Mouse (Mus musculus): ENCODE results near the gene Ovol3.
A peak's percentile ranks its signal among the peaks of the same experiment; 100 is the strongest.
"Not testable (repeated sequence)": the region's sequence is repeated elsewhere in the genome, so short reads cannot be mapped to it uniquely, and the experiment has no call there.

The Ovol3 gene

DNA sequence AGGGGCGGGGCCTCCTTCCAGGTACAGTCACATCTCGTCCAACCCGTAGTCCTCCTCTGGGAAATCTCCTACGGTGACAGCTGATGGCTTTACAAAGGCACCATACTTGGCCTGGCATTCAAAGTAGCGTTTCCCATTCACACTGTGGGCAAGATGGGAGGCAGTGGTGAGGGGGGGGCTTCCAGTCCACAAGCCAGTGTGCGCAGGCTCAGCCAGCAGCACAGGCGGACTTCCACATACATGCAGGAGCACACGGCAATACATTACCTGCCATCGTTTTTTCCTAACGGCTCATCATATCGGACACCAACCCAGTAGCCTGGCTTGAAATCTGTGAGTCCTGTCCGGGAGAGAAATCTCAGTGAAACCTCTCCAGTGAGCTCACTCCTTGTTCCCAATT lies 11.3 kb downstream of the Ovol3 start:
- DNase-seq (ENCODE audit: inconsistent ontology term): no peak

DNA sequence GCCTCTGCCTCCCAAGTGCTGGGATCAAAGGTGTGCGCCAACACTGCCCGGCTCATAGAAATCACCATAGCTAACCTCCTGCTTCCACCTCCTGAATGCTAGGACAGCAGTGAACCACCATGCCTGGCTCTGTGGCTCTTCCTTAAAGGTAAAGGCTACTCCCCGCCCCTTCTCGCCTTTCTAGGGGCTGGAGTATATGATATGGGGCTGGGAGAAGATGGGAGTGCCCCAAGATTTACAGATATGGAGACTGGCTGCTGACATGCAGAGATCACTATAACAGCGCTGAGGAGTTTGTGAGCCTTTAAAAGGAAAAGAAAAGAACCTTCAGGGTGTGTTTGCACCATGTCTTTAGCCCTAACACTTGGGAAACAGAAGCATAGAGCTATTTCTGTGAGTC lies 13.3 kb downstream of the Ovol3 start:
- no peak for DNase-seq (ENCODE audit: inconsistent ontology term)

DNA sequence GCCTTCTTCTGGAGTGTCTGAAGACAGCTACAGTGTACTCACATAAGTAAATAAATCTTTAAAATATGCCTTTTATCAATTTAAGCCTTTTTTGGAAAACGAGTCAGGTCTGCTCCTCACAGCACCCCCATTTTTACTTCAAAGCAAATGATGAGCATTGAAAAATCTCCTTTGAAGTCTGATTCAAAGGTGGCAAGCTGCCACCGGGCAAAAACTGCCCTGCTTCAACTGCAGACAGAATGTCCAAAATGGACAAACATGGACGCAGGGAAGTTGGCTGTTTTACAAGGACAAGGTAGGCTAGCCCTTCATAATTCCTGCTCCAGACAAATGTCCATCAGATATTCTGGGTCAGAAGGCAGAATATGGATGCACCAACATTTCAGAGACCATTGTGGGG lies 14.1 kb downstream of the Ovol3 start:
- no peak for DNase-seq (ENCODE audit: inconsistent ontology term)

DNA sequence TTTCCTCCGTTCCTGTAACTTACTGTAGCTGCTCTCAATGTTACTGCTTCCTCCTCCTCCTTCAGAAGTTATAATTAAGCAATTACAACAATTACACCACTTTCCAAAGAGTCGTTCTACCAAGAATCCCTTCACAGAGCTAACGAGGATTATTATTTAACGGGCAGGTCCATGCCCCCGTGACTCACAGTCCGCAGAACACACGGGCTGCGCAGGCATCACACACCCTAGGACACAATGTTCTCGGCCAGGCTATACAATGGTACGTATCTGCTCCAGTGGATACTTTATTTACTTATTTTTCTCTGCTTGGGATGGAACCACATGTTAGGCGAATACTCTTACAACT lies 15.5 kb downstream of the Ovol3 start:
- no peak for DNase-seq (ENCODE audit: inconsistent ontology term)

DNA sequence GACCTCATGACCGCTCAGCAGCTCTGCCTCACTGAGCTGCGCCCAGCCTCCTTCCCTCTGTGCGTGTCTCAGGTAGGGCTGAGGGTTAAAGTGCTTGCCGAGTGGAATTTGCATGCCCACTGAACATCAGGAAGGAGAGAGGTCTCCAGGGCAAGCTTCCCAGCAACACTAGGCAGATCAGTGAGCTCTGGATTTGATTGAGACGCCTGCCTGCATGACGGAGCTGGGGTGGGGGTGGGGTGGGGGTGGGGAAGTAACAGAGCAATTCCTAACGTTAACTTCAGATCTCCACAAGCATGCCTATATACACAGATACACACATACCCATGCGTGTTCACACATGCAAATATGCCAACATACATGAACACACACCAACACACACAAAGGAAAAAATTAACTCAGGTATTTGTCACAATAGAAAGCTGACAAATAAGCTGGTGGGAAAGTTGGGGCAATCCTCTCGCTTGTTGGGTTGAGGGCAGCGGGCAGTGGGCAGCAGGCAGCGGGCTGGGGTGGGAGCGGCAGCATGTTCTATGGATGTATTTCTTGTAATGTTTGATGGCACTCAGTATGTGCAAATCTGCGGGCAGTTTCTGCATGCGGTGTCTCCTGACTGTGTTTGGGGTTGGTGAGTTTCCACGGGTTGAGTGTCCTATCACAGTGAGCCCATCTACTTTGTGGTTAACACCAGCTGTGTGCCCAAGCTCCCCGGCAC lies 16.1 kb downstream of the Ovol3 start:
- DNase-seq (ENCODE audit: inconsistent ontology term): peak; percentile 43

DNA sequence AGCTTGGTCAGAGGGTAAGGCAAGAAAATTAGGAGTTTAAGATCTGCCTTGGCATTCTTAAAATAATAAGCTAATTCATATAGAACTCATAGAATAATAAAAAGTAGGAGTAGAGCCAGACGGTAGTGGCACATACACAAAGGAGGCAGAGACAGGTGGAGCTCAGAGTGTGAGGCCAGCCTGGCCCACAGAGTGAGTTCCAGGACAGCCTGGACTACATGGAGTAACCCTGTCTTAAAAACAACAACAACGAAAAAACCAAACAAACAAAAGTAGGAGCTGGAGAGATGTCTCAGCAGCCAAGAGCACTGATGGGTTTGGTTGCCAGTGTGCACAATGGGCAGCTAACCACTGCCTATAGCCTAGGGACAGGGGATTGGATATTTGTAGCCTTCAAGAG lies 18.2 kb downstream of the Ovol3 start:
- no peak for DNase-seq (ENCODE audit: inconsistent ontology term)

DNA sequence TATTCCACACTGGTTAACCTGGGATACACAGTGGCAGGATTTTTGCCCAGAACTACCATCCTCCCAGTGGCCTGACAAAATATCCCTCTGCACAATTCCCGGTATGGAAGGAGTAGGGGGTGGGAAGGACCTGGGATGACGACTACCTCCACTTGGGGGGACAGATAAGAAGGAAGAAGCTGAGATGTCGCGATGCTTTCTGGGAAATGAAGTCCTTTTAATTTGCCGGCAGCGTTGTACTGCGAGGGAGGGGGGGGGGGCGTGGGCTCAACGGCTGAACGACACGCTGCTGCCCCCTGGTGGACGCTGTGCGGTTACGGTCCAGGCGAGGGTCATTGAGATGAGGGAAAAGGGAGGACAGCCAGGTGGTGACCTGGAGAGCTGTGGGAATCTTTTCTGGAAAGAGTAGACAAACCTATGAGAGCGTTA lies 18.8 kb downstream of the Ovol3 start:
- DNase-seq (ENCODE audit: inconsistent ontology term): peak; percentile 85

DNA sequence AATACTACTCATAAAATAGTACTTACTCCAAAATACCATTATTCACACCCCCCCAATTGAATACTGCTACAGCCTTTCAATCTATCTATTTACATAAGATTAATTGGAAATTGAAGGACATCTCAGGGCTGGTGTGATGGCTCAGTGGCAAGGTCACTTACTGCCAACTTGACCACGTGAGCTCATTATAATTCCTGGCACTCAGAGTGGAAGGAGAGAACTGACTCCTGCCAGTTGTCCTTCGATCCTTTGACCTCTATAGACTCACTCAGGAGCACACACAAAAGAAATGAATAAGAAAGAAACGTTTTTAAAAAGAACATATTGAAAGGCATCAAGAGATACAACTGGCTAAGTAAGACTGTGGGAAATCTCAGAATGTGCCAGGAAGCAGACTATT lies 19.6 kb downstream of the Ovol3 start:
- DNase-seq (ENCODE audit: inconsistent ontology term): no peak

DNA sequence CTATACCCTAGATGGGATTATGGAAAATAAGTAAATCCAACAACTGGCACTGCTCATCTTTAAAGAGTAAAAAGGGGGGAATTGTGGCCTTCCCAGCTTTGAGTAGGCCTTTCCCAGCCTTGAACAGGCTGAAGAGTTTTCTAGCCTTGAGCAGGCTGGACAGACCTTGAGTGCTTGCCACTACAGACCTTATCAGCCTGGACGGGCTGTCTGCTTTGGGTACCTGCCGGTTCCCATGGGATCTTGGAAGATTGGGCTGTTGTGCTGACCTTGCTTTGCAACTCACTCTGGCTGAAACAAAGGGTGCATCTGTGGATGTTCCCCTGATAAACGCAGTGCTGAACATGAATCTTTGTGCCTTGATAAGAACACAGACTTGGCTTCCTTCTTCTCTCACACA lies 21.6 kb downstream of the Ovol3 start:
- DNase-seq (ENCODE audit: inconsistent ontology term): no peak

DNA sequence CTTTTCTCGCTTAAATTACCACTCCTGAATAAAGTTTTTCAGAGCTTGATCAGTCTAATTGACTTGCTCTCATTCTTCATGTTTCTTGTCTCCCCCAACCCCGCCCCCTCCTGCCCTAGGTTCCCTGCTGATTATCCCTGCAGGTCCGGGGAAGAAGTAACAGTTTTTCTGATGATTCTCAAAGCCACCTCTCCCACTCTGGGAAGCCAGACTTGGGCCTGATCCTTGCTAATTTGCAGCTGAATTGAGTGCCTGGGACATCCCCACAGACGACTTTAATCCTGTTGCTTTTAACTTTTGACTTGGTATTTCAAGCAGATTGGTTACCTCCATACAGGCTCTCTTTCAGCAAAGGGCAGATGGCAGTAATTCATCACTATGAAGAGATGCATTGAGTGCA lies 24.5 kb downstream of the Ovol3 start:
- no peak for DNase-seq (ENCODE audit: inconsistent ontology term)

DNA sequence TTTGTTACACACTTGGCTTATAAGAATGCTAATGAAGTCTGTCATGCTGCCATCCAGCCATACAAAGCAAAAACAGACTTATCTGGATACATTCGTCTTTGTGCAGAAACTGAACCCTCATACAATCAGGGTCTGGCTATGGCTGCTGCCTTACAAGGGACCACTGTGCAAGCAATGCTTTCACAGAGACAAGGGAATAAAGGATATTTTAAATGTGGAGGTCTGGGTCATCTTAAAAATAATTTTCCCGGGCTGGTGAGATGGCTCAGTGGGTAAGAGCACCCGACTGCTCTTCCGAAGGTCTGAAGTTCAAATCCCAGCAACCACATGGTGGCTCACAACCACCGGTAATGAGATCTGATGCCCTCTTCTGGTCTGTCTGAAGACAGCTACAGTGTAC lies 29.2 kb downstream of the Ovol3 start:
- DNase-seq (ENCODE audit: inconsistent ontology term): not testable (repeated sequence)

DNA sequence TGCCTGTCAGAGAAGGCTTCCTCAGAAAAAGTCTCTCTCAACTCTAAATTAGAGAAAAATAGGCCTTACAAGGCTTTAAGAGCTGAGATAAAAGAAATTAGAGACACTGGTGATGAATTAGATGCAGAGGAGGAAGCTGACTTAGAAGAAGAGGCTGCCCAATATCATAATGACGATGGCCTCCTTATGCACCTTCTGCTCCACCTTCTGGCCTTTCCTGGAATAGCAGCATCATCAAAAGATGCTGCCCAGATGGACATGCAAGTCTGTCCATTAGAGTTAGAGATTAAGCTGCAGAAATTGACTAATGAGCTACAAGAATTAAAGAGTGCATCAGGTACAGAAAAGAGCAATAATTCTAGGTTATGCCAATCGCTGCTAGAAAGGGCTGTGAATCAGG lies 30.1 kb downstream of the Ovol3 start:
- DNase-seq (ENCODE audit: inconsistent ontology term): peak; percentile 46

DNA sequence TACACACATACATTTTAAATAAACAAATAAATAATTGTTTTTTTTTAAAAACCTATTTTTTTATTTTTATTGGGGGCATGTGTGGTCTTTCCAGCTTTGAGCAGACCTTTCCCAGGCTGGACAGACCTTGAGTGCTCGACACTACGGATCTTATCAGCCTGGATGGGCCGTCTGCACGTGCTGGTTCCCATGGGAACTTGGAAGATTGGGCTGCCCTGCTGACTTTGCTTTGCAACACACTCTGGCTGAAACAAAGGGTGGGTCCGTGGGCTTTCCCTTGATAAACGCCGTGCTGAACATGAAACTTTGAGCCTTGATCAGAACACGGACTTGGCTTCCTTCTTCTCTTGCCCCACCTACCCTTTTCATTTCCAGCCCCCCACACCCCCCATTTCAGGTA lies 31.1 kb downstream of the Ovol3 start:
- no peak for DNase-seq (ENCODE audit: inconsistent ontology term)

DNA sequence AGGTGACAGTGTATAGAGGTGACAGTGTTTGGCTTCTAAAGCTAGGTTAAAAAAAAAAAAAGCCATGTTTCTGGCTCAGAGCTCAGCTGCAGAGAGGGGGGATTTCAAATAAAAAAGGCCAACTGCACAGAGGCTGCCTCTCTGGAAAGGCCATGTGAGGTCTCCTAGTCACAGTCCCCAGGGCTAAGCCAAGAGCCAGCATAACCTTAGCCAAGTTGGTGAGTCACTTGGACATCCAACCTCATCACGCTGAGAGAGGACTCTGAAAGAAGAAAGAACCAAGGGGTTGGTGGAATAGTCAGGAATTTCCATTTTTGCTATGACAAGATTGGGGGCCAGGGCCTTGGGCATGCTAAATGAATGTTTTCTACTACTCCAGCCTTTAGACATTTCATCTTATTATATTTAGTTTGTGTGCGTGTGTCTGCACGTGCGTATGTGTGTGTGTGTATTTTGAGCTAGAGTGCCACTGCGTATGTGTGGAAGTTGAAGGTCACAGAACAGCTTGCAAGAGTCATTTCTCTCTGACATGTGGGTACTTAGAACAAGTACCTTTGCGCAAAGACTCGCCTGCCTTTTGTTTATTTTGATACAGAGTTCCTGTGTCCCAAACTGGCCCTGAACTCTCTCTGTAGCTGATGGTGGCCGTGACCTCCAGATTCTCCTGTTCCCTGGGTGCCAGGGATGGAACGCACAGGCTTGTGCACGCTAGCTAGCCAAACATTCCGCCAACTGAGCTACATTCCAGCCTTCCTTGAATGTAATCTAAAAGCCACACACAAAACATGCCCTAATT lies 32.4 kb downstream of the Ovol3 start:
- peak; percentile 91 for DNase-seq (ENCODE audit: inconsistent ontology term)

DNA sequence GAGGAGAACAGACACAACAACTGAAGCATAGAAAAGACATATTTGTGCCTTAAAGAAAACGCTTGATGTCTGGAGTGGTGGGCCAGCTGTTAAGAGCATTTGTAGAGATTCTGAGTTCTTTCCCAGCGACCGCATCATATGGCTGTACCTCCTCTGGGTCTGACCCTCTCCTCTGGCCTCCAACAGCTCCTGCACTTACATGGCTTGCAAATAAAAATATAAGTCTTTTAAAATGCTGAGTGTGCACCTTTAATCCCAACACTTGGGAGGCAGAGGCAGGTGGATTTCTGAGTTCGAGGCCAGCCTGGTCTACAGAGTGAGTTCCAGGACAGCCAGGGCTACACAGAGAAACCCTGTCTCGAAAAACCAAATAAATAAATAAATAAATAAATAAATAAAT lies 34.9 kb downstream of the Ovol3 start:
- DNase-seq (ENCODE audit: inconsistent ontology term): not testable (repeated sequence)

DNA sequence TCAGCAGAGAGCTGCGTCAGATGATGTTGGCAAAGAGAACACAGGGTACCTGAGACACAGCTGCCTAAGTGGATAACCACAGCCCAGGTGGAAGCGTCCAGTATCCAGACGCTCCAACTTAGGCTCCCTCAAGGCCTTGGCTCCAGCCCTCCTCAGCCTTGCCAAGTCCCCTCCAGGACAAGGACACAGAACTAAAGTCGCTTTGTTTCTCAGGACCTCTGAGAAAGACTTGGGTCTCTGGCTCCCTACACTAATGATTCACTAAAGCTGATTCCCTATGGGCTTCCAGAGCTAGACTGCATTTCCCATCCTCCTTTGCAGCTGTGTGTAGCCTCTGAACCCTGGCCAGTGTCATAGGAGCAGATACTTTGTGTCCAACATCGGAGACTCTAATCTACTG lies 35.3 kb downstream of the Ovol3 start:
- no peak for DNase-seq (ENCODE audit: inconsistent ontology term)

DNA sequence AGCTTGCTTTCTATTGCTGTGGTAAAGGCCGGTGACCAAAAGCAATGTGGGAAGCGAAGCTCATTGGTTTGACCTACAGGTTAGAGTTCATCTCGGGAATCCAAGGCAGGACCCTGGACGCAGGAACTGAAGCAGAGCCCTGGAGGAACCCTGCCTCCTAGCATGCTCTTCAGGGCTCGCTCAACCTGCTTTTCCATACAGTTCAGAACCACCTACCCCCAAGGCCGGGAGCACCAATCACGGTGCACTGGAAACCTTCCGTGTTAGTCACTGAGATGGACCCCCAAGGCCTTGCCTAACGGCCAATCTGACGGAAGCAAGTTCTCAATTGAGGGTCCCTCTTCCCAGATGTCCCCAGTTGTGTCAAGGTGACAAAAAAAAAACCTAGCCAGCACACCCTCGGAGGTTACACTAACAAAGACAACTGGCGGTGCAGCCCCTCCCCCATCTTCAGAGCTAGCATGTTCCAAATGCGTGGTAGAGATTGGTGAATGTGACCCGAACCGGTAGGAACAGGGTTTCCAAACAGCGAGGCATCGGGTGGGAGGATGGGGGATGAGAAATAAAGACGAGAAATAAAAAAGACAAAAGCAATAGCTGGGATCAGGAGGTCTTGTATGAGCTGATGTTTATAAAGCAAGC lies 35.9 kb downstream of the Ovol3 start:
- DNase-seq (ENCODE audit: inconsistent ontology term): no peak

DNA sequence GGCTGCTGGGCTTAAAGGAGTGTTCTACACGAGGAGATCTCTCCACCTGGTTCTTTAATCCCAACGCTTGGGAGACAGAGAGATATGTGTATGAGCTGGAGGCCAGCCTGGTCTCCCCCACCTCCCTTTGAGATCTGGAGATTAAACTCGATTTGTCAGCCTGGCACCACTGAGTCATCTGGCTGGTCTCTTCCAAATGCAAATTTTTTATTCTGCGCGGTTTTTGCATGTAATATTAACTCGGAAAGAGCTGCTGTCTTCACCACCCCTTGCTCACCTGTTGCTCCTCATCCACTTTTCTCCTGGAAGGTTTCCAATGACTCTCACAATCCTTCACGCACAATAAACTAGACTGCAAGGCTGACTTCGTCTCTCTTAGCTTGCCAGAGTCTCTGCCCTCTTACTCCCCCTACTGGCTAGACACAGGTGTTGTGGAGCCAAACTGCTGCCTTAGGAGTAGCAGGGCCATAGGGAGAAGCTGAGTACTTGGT lies 37.0 kb downstream of the Ovol3 start, which contains the start of gene Capns1:
Gene Capns1, minus strand, starts transcription at position 331 of the 491 bp plus-strand sequence.
- peak; percentile 87 for DNase-seq (ENCODE audit: inconsistent ontology term)

DNA sequence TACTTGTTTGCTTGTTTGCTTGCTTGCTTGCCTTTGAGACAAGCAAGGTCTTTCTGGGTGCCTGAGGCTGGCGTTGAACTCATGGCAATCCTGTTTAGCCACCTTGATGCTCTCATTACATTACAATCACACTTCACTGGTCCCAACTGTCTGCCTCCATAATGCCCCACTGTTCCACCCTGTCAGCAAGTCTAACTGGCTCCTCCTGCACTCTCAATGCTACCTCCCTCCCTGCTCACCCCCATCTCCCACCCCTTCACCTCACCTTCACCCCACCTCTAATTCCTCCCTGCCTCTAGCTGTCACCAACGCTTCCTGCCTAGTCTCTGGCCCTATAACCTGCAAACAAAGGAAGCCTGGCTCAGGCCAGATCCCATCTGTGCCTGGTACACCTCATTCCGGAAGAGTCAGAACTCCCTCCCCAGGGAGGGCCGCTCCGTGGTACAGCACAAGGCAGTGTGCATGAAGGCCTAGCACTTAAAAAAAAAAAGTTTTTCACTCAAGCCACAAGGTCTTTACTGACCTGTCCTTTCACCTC lies 37.9 kb downstream of the Ovol3 start:
- no peak for DNase-seq (ENCODE audit: inconsistent ontology term)

DNA sequence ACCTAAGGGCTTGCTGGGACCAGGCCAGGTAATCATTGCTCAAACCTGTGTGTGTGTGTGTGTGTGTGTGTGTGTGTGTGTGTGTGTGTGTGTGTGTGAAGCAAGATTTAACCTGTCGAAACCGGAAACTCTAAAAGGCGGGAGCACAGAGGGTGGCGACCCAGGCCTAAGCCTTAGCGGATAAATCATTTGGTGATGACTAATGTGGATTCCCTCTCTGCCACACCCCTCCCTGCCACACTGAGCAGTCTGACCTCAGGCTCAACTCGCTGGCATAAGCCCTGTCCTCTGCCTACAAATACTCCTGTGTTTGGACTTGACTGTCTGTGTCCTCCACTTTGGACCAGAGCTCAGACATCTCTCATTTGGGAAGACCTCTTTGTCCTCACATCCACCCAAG lies 39.4 kb downstream of the Ovol3 start:
- peak; percentile 72 for DNase-seq (ENCODE audit: inconsistent ontology term)

DNA sequence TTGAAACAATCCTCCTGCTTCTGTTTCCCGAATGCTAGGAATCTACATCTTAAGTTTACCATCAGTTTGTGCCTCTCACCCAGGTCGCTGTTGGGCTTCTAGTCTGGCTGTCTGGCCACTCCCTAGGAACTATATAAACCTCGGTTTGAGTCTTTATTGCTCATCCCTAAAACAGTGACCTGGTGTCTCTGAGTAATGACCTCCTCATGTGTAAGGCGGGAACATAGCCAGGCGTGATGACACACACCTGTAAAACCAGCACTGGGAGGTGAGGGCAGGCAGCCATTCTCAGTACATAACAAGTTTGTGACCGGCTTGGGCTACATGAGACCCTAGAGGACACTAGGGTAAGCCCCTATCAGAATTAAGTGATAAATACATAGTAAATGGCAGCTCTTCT lies 40.1 kb downstream of the Ovol3 start:
- DNase-seq (ENCODE audit: inconsistent ontology term): no peak

DNA sequence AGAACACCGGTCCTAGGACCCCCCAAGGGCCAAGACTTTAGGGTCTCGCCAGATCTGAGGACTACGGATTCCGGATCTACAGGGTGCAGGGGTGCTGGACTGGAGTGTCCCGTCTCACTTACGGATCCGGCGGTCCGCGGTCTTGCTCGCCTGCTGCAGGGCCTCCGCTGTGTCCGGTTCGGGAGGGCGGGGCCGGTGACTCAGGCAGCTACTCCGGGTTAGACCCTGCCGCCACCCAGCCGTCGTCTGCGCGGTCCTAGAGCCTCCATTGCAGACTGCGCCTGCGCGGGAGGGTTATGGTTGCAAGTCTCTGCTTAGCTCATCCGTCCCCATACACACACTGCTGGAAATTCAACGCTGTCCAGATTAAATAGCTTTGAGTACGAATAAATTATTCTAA lies 40.6 kb downstream of the Ovol3 start:
- DNase-seq (ENCODE audit: inconsistent ontology term): peak; percentile 96
